Mouse (Mus musculus): ENCODE measurements around the gene Bicc1.

The Bicc1 gene

GRCm38 (mm10) chr10:71156569-71156968 is 2.9 kb downstream of the Bicc1 start:
- DNase-seq: no peak

GRCm38 (mm10) chr10:71153610-71154009 is 5.9 kb downstream of the Bicc1 start:
- DNase-seq: no peak

GRCm38 (mm10) chr10:71153138-71153537 is 6.4 kb downstream of the Bicc1 start:
- no peak for DNase-seq

- no peak for DNase-seq
Observed at GRCm38 (mm10) chr10:71150486-71150885, 9.0 kb downstream of the Bicc1 start.

- DNase-seq: no peak
Observed at GRCm38 (mm10) chr10:71148951-71149603, 10.4 kb downstream of the Bicc1 start.

- no peak for DNase-seq
Observed at GRCm38 (mm10) chr10:71148226-71148625, 11.3 kb downstream of the Bicc1 start.

GRCm38 (mm10) chr10:71146681-71147615 is 12.6 kb downstream of the Bicc1 start:
- no peak for DNase-seq

GRCm38 (mm10) chr10:71145801-71146200 is 13.7 kb downstream of the Bicc1 start:
- no peak for DNase-seq

GRCm38 (mm10) chr10:71144191-71144590 is 15.3 kb downstream of the Bicc1 start:
- no peak for DNase-seq

GRCm38 (mm10) chr10:71142568-71142967 is 16.9 kb downstream of the Bicc1 start:
- no peak for DNase-seq

GRCm38 (mm10) chr10:71140281-71140845 is 19.1 kb downstream of the Bicc1 start:
- no peak for DNase-seq

- DNase-seq: no peak
Observed at GRCm38 (mm10) chr10:71138852-71139197, 20.7 kb downstream of the Bicc1 start.

- DNase-seq: no peak
Observed at GRCm38 (mm10) chr10:71138132-71138851, 21.2 kb downstream of the Bicc1 start.

GRCm38 (mm10) chr10:71137606-71138005 is 21.9 kb downstream of the Bicc1 start:
- no peak for DNase-seq

GRCm38 (mm10) chr10:71131333-71131732 is 28.2 kb downstream of the Bicc1 start:
- no peak for DNase-seq

- no peak for DNase-seq
Observed at GRCm38 (mm10) chr10:71130261-71130660, 29.2 kb downstream of the Bicc1 start.

GRCm38 (mm10) chr10:71127951-71128331 is 31.6 kb downstream of the Bicc1 start:
- DNase-seq: no peak

GRCm38 (mm10) chr10:71127278-71127950 is 32.1 kb downstream of the Bicc1 start:
- DNase-seq: no peak

GRCm38 (mm10) chr10:71123974-71124373 is 35.5 kb downstream of the Bicc1 start:
- DNase-seq: no peak

- DNase-seq: no peak
Observed at GRCm38 (mm10) chr10:71123395-71123794, 36.1 kb downstream of the Bicc1 start.

GRCm38 (mm10) chr10:71122480-71122879 is 37.0 kb downstream of the Bicc1 start:
- DNase-seq: no peak

GRCm38 (mm10) chr10:71120769-71121165 is 38.7 kb downstream of the Bicc1 start:
- no peak for DNase-seq
